Mouse (Mus musculus) intestine, embryonic 14.5 days (tissue): Measurements from ENCODE around the gene Plekhm2. TPM values are rescaled to one million over a fixed set of nuclear protein-coding genes. Genes with fewer than 3 reads are reported as not detected.

Experiments used
- ATAC-seq: fragments of 200-750 bp; cut with Nextera tagmentation; replicated peaks from 2 replicates; pipeline ENCODE4 v1.8.0; 2017; ENCODE audit warnings: low read depth, moderate number of reproducible peaks, moderate TSS enrichment, moderate library complexity; ENCODE audit not compliant: low FRiP score, low TSS enrichment
- DNase-seq: peaks from one replicate; pipeline ENCODE4 v3.0.0-alpha.2; 2018; ENCODE audit warnings: low spot score
- H3K27ac ChIP-seq: fragments of 300-500 bp; sonication (generic); 2 replicates; pipeline ENCODE4 v1.5.1; 2014; ENCODE audit warnings: low read depth, mild to moderate bottlenecking, control low read depth
- H3K27me3 ChIP-seq: fragments of 300-500 bp; sonication (generic); replicated peaks from 2 replicates; pipeline ENCODE4 v1.6.1; 2014; ENCODE audit warnings: low read length, control low read depth; ENCODE audit not compliant: control insufficient read depth, insufficient read depth
- H3K36me3 ChIP-seq: fragments of 300-500 bp; sonication (generic); 2 replicates; pipeline ENCODE4 v1.6.1; 2014; ENCODE audit warnings: low read length, control low read depth; ENCODE audit not compliant: control insufficient read depth, insufficient read depth
- H3K4me1 ChIP-seq: fragments of 300-500 bp; sonication (generic); replicated peaks from 2 replicates; pipeline ENCODE4 v1.6.1; 2014; ENCODE audit warnings: low read length, control low read depth, mixed read lengths; ENCODE audit not compliant: control insufficient read depth, insufficient read depth
- H3K4me2 ChIP-seq: fragments of 300-500 bp; sonication (generic); 2 replicates; pipeline ENCODE4 v1.6.1; 2014; ENCODE audit warnings: low read length
- H3K4me3 ChIP-seq: fragments of 300-500 bp; sonication (generic); 2 replicates; pipeline ENCODE4 v1.5.1; 2014; ENCODE audit warnings: low read depth, low read length, control low read depth, mixed read lengths
- H3K9ac ChIP-seq: fragments of 300-500 bp; sonication (generic); 2 replicates; pipeline ENCODE4 v1.6.1; 2014; ENCODE audit warnings: mild to moderate bottlenecking, low read length
- H3K9me3 ChIP-seq: fragments of 300-500 bp; sonication (generic); 2 replicates; pipeline ENCODE4 v1.6.1; 2016; ENCODE audit warnings: low read length, control low read depth; ENCODE audit not compliant: control insufficient read depth
- WGBS: fragments of 180-500 bp; shearing (Covaris S2); extraction: QIAGEN DNeasy Blood & Tissue Kit; methylation state at CpG from one replicate; pipeline ENCODE4 v1.1.7; 2014; 5-methylcytosine and 5-hydroxymethylcytosine counted together
- polyA plus RNA-seq: library from polyadenylated mRNA; unstranded; fragments of >200 nt; fragmentation: Nextera tagmentation; extraction: Ambion mirVana; gene quantifications from 2 replicates; pipeline ENCODE4 v1.2.1, GENCODE M21; 2014

Plekhm2 gene
- polyA plus RNA-seq, 1 experiment from 2014 or later, result 3.2 TPM

GRCm38 (mm10) chr4:141655908-141656608, 8.6 kb downstream of the Plekhm2 start:
- 81% methylated on average over 12 of the region's 12 CpGs for WGBS
- H3K9ac ChIP-seq, result no peak overlapping the region
- H3K36me3 ChIP-seq, result peaks cover 35% of the 10 kb centered on the region
- H3K27ac ChIP-seq, result no peak overlapping the region
- ATAC-seq (no peak), DNase-seq (no peak)
- no peaks in the 10 kb centered on the region for H3K9me3 ChIP-seq
- H3K4me3 ChIP-seq, result no peak overlapping the region
- H3K27me3 ChIP-seq, result no peaks in the 10 kb centered on the region
- H3K4me2 ChIP-seq, result no peak overlapping the region
- H3K4me1 ChIP-seq, result no peaks in the 10 kb centered on the region

GRCm38 (mm10) chr4:141654509-141654908, 10.2 kb downstream of the Plekhm2 start:
- H3K9me3 ChIP-seq, result no peaks in the 10 kb centered on the region
- no peaks in the 10 kb centered on the region for H3K4me1 ChIP-seq
- WGBS, result 93% methylated on average over 6 of the region's 6 CpGs
- DNase-seq (no peak), ATAC-seq (no peak)
- H3K9ac ChIP-seq, result no peak overlapping the region
- H3K36me3 ChIP-seq, result peaks cover 24% of the 10 kb centered on the region
- no peak overlapping the region for H3K27ac ChIP-seq
- H3K4me3 ChIP-seq, result no peak overlapping the region
- no peak overlapping the region for H3K4me2 ChIP-seq
- no peaks in the 10 kb centered on the region for H3K27me3 ChIP-seq

- Histone ChIP-seq H3K4me2 (no peak overlapping the region), H3K27me3 (no peaks in the 10 kb centered on the region), H3K9me3 (no peaks in the 10 kb centered on the region), H3K36me3 (peaks cover 24% of the 10 kb centered on the region), H3K4me1 (no peaks in the 10 kb centered on the region), H3K27ac (no peak overlapping the region), H3K4me3 (no peak overlapping the region), H3K9ac (no peak overlapping the region)
- no peak for DNase-seq
- 88% methylated on average over 13 of the region's 13 CpGs for WGBS
- no peak for ATAC-seq
Observed at GRCm38 (mm10) chr4:141653813-141654212, 10.9 kb downstream of the Plekhm2 start.

- no peaks in the 10 kb centered on the region for H3K27me3 ChIP-seq
- WGBS, result 90% methylated on average over 8 of the region's 8 CpGs
- no peak overlapping the region for H3K4me2 ChIP-seq
- H3K9ac ChIP-seq, result no peak overlapping the region
- DNase-seq (no peak), ATAC-seq (no peak)
- peaks cover 24% of the 10 kb centered on the region for H3K36me3 ChIP-seq
- H3K4me3 ChIP-seq, result no peak overlapping the region
- H3K27ac ChIP-seq, result no peak overlapping the region
- no peaks in the 10 kb centered on the region for H3K9me3 ChIP-seq
- H3K4me1 ChIP-seq, result no peaks in the 10 kb centered on the region
Observed at GRCm38 (mm10) chr4:141653044-141653443, 11.7 kb downstream of the Plekhm2 start.

GRCm38 (mm10) chr4:141651944-141652343, 12.8 kb downstream of the Plekhm2 start:
- no peak for DNase-seq
- Histone ChIP-seq H3K4me3 (no peak overlapping the region), H3K9me3 (no peaks in the 10 kb centered on the region), H3K4me2 (no peak overlapping the region), H3K4me1 (no peaks in the 10 kb centered on the region), H3K27me3 (no peaks in the 10 kb centered on the region), H3K27ac (no peak overlapping the region), H3K36me3 (peaks cover 17% of the 10 kb centered on the region), H3K9ac (no peak overlapping the region)
- whole genome bisulfite sequencing, result 90% methylated on average over 10 of the region's 10 CpGs
- no peak for ATAC-seq

- Histone ChIP-seq H3K4me2 (no peak overlapping the region), H3K4me3 (no peak overlapping the region), H3K27me3 (no peaks in the 10 kb centered on the region), H3K9ac (no peak overlapping the region), H3K36me3 (peaks cover 16% of the 10 kb centered on the region), H3K27ac (no peak overlapping the region), H3K9me3 (no peaks in the 10 kb centered on the region), H3K4me1 (no peaks in the 10 kb centered on the region)
- DNase-seq (no peak), ATAC-seq (no peak)
- WGBS, result 91% methylated on average over 6 of the region's 6 CpGs
Observed at GRCm38 (mm10) chr4:141651286-141651685, 13.4 kb downstream of the Plekhm2 start.

GRCm38 (mm10) chr4:141649244-141649643, 15.5 kb downstream of the Plekhm2 start:
- peaks cover 16% of the 10 kb centered on the region for H3K36me3 ChIP-seq
- no peak overlapping the region for H3K4me3 ChIP-seq
- DNase-seq (no peak), ATAC-seq (no peak)
- no peaks in the 10 kb centered on the region for H3K4me1 ChIP-seq
- WGBS, result 78% methylated on average over 6 of the region's 6 CpGs
- no peak overlapping the region for H3K9ac ChIP-seq
- H3K27ac ChIP-seq, result no peak overlapping the region
- no peak overlapping the region for H3K4me2 ChIP-seq
- no peaks in the 10 kb centered on the region for H3K27me3 ChIP-seq
- H3K9me3 ChIP-seq, result no peaks in the 10 kb centered on the region

- no peak overlapping the region for H3K9ac ChIP-seq
- DNase-seq (no peak), ATAC-seq (no peak)
- peaks cover 12% of the 10 kb centered on the region for H3K36me3 ChIP-seq
- no peaks in the 10 kb centered on the region for H3K27me3 ChIP-seq
- H3K4me2 ChIP-seq, result no peak overlapping the region
- H3K4me3 ChIP-seq, result no peak overlapping the region
- WGBS, result 94% methylated on average over 5 of the region's 5 CpGs
- no peak overlapping the region for H3K27ac ChIP-seq
- no peaks in the 10 kb centered on the region for H3K9me3 ChIP-seq
- peaks cover 6% of the 10 kb centered on the region; the same call in 1 of the 2 replicates for H3K4me1 ChIP-seq
Observed at GRCm38 (mm10) chr4:141648262-141648661, 16.4 kb downstream of the Plekhm2 start.

- Histone ChIP-seq H3K36me3 (peaks cover 16% of the 10 kb centered on the region), H3K4me3 (no peak overlapping the region)
- no peak for ATAC-seq
Observed at GRCm38 (mm10) chr4:141647187-141647586, 17.5 kb downstream of the Plekhm2 start.

More at GRCm38 (mm10) chr4:141647187-141647586, 17.5 kb downstream of the Plekhm2 start:
- no peak overlapping the region for H3K27ac ChIP-seq
- peaks cover 6% of the 10 kb centered on the region; the same call in 1 of the 2 replicates for H3K4me1 ChIP-seq
- 91% methylated on average over 3 of the region's 3 CpGs for WGBS
- no peak overlapping the region for H3K9ac ChIP-seq
- no peak overlapping the region for H3K4me2 ChIP-seq
- no peaks in the 10 kb centered on the region for H3K27me3 ChIP-seq
- no peak for DNase-seq
- no peaks in the 10 kb centered on the region for H3K9me3 ChIP-seq
